ENCODE assay signal across 14 mouse cellular contexts in genomic region chr19:53030279-53030678, GRCm38 (mm10).
"Had no signal": no experiment of that assay in that cellular context is flagged by ENCODE, and none has a peak within 500 bp of the region (broad histone marks: within the 10 kb centered on the region; RNA-seq: fewer than 3 reads in every experiment).

No protein-coding gene starts in this region.

- H3K4me2 ChIP-seq: liver, embryonic 11.5 days; lung, embryonic 14.5 days; midbrain, embryonic 11.5 days had no signal

- H3K27ac ChIP-seq: liver, embryonic 14.5 days; macrophage; stomach, postnatal 0 days had no signal

- ATAC-seq: intestine, embryonic 16.5 days; liver, postnatal 0 days; lung, postnatal 0 days had no signal

- H3K9ac ChIP-seq: liver, embryonic 14.5 days; liver, postnatal 0 days; lung, embryonic 14.5 days had no signal

- DNase-seq: layer of hippocampus, adult 9-11 months; liver, postnatal 0 days; lung, embryonic 14.5 days; midbrain, embryonic 14.5 days; thymus, adult 2 months; thymus, postnatal 14 days; thymus, postnatal 4 days had no signal
